Mouse (Mus musculus) heart, embryonic 12.5 days (tissue): ENCODE data around the gene Tmem19. TPM values are rescaled to one million over a fixed set of nuclear protein-coding genes. Genes with fewer than 3 reads are reported as not detected.

Experiments
- ATAC-seq: fragments of 200-750 bp; cut with Nextera tagmentation; 2 replicates; pipeline ENCODE4 v1.8.0; 2017; ENCODE audit warnings: moderate TSS enrichment, moderate library complexity; ENCODE audit not compliant: insufficient number of reproducible peaks, low FRiP score
- H3K27ac ChIP-seq: fragments of 300-500 bp; sonication (generic); 2 replicates; pipeline ENCODE4 v1.5.1; 2016; ENCODE audit warnings: mild to moderate bottlenecking, moderate library complexity; ENCODE audit not compliant: poor library complexity, severe bottlenecking
- H3K27me3 ChIP-seq: fragments of 300-500 bp; sonication (generic); replicated peaks from 2 replicates; pipeline ENCODE4 v1.6.1; 2016; ENCODE audit warnings: mild to moderate bottlenecking, moderate library complexity
- H3K36me3 ChIP-seq: fragments of 300-500 bp; sonication (generic); 2 replicates; pipeline ENCODE4 v1.6.1; 2016; ENCODE audit warnings: mild to moderate bottlenecking, moderate library complexity
- H3K4me1 ChIP-seq: fragments of 300-500 bp; sonication (generic); replicated peaks from 2 replicates; pipeline ENCODE4 v1.6.1; 2016; ENCODE audit warnings: mild to moderate bottlenecking
- H3K4me2 ChIP-seq: fragments of 300-500 bp; sonication (generic); 2 replicates; pipeline ENCODE4 v1.6.1; 2016; ENCODE audit warnings: mild to moderate bottlenecking, moderate library complexity
- H3K4me3 ChIP-seq: fragments of 300-500 bp; sonication (generic); 2 replicates; pipeline ENCODE4 v1.5.1; 2016; ENCODE audit warnings: mild to moderate bottlenecking
- H3K9ac ChIP-seq: fragments of 300-500 bp; sonication (generic); 2 replicates; pipeline ENCODE4 v1.6.1; 2016; ENCODE audit warnings: mild to moderate bottlenecking, moderate library complexity
- H3K9me3 ChIP-seq: fragments of 300-500 bp; sonication (generic); replicated peaks from 2 replicates; pipeline ENCODE4 v1.6.1; 2016; ENCODE audit warnings: mild to moderate bottlenecking, moderate library complexity
- WGBS: fragments of 180-500 bp; shearing (Covaris S2); methylation state at CpG from one replicate; pipeline ENCODE4 v1.1.7; 2016; 5-methylcytosine and 5-hydroxymethylcytosine counted together
- polyA plus RNA-seq: library from polyadenylated mRNA; unstranded; fragments of >200 nt; fragmentation: Nextera tagmentation; extraction: Ambion mirVana; gene quantifications from 2 replicates; pipeline ENCODE4 v1.2.1, GENCODE M21; 2016

Tmem19 gene
- polyA plus RNA-seq, 1 experiment from 2014 or later: 24.1 TPM

GRCm38 (mm10) chr10:115309191-115309590 lies 53.1 kb downstream of the Tmem19 start:
- Histone ChIP-seq H3K4me1 (peaks cover 65% of the 10 kb centered on the region), H3K4me2 (no peak overlapping the region), H3K27ac (no peak overlapping the region), H3K9ac (no peak overlapping the region), H3K27me3 (no peaks in the 10 kb centered on the region), H3K4me3 (no peak overlapping the region), H3K36me3 (no peaks in the 10 kb centered on the region), H3K9me3 (no peaks in the 10 kb centered on the region)
- 93% methylated on average over 4 of the region's 4 CpGs for WGBS
- ATAC-seq: no peak

- peaks cover 9% of the 10 kb centered on the region for H3K36me3 ChIP-seq
- no peak overlapping the region for H3K9ac ChIP-seq
- peaks cover 47% of the 10 kb centered on the region for H3K4me1 ChIP-seq
- H3K4me2 ChIP-seq: no peak overlapping the region
- no peak overlapping the region for H3K4me3 ChIP-seq
- no peaks in the 10 kb centered on the region for H3K27me3 ChIP-seq
- no peak for ATAC-seq
- 0 out of 2 replicates have a peak, but pooled peaks cover 3% of the 10 kb centered on the region for H3K9me3 ChIP-seq
- no peak overlapping the region for H3K27ac ChIP-seq
- WGBS: 84% methylated on average over 7 of the region's 7 CpGs
Observed at GRCm38 (mm10) chr10:115307331-115307875, 54.9 kb downstream of the Tmem19 start.

GRCm38 (mm10) chr10:115298683-115299082 lies 63.6 kb downstream of the Tmem19 start:
- Histone ChIP-seq H3K36me3 (peaks cover 54% of the 10 kb centered on the region), H3K9me3 (no peaks in the 10 kb centered on the region), H3K27ac (no peak overlapping the region), H3K27me3 (no peaks in the 10 kb centered on the region), H3K4me1 (no peaks in the 10 kb centered on the region), H3K4me2 (no peak overlapping the region), H3K4me3 (no peak overlapping the region), H3K9ac (no peak overlapping the region)
- WGBS: 89% methylated on average over 4 of the region's 4 CpGs
- ATAC-seq: no peak

GRCm38 (mm10) chr10:115297582-115297981 lies 64.7 kb downstream of the Tmem19 start:
- Histone ChIP-seq H3K9me3 (no peaks in the 10 kb centered on the region), H3K27me3 (no peaks in the 10 kb centered on the region), H3K27ac (no peak overlapping the region), H3K4me3 (no peak overlapping the region), H3K4me2 (no peak overlapping the region), H3K36me3 (peaks cover 61% of the 10 kb centered on the region), H3K9ac (no peak overlapping the region), H3K4me1 (no peaks in the 10 kb centered on the region)
- 89% methylated on average over 5 of the region's 5 CpGs for WGBS
- ATAC-seq: no peak

- WGBS: 83% methylated on average over 9 of the region's 9 CpGs
- H3K9ac ChIP-seq: no peak overlapping the region
- H3K36me3 ChIP-seq: peaks cover 68% of the 10 kb centered on the region
- no peak for ATAC-seq
- H3K9me3 ChIP-seq: no peaks in the 10 kb centered on the region
- H3K27me3 ChIP-seq: no peaks in the 10 kb centered on the region
- no peak overlapping the region for H3K4me2 ChIP-seq
- H3K4me1 ChIP-seq: no peaks in the 10 kb centered on the region
- no peak overlapping the region for H3K4me3 ChIP-seq
- no peak overlapping the region for H3K27ac ChIP-seq
Observed at GRCm38 (mm10) chr10:115296401-115296935, 65.8 kb downstream of the Tmem19 start.

- H3K9me3 ChIP-seq: no peaks in the 10 kb centered on the region
- no peak overlapping the region for H3K27ac ChIP-seq
- 89% methylated on average over 3 of the region's 3 CpGs for WGBS
- no peak overlapping the region for H3K9ac ChIP-seq
- no peak for ATAC-seq
- no peaks in the 10 kb centered on the region for H3K4me1 ChIP-seq
- no peaks in the 10 kb centered on the region for H3K27me3 ChIP-seq
- no peak overlapping the region for H3K4me2 ChIP-seq
- no peak overlapping the region for H3K4me3 ChIP-seq
- H3K36me3 ChIP-seq: peaks cover 64% of the 10 kb centered on the region
Observed at GRCm38 (mm10) chr10:115295162-115295561, 67.1 kb downstream of the Tmem19 start.

GRCm38 (mm10) chr10:115294715-115295114 lies 67.6 kb downstream of the Tmem19 start:
- WGBS: 95% methylated on average over 7 of the region's 7 CpGs
- H3K9me3 ChIP-seq: no peaks in the 10 kb centered on the region
- H3K36me3 ChIP-seq: peaks cover 62% of the 10 kb centered on the region
- no peak overlapping the region for H3K4me3 ChIP-seq
- H3K27ac ChIP-seq: no peak overlapping the region
- H3K4me1 ChIP-seq: no peaks in the 10 kb centered on the region
- no peak overlapping the region for H3K9ac ChIP-seq
- H3K27me3 ChIP-seq: no peaks in the 10 kb centered on the region
- no peak for ATAC-seq
- H3K4me2 ChIP-seq: no peak overlapping the region

- no peak overlapping the region for H3K4me2 ChIP-seq
- H3K27ac ChIP-seq: no peak overlapping the region
- H3K27me3 ChIP-seq: no peaks in the 10 kb centered on the region
- H3K4me3 ChIP-seq: no peak overlapping the region
- no peaks in the 10 kb centered on the region for H3K4me1 ChIP-seq
- H3K9ac ChIP-seq: no peak overlapping the region
- WGBS: 91% methylated on average over 7 of the region's 7 CpGs
- no peaks in the 10 kb centered on the region for H3K9me3 ChIP-seq
- peaks cover 62% of the 10 kb centered on the region for H3K36me3 ChIP-seq
- no peak for ATAC-seq
Observed at GRCm38 (mm10) chr10:115293946-115294345, 68.4 kb downstream of the Tmem19 start.

- no peak for ATAC-seq
Observed at GRCm38 (mm10) chr10:115290671-115291070, 71.6 kb downstream of the Tmem19 start.

More at GRCm38 (mm10) chr10:115290671-115291070, 71.6 kb downstream of the Tmem19 start:
- H3K9ac ChIP-seq: no peak overlapping the region
- 93% methylated on average over 9 of the region's 9 CpGs for WGBS
- 0 out of 2 replicates have a peak, but pooled peaks cover 4% of the 10 kb centered on the region for H3K9me3 ChIP-seq
- no peak overlapping the region for H3K4me3 ChIP-seq
- H3K27me3 ChIP-seq: no peaks in the 10 kb centered on the region
- no peak overlapping the region for H3K27ac ChIP-seq
- H3K4me2 ChIP-seq: no peak overlapping the region
- peaks cover 74% of the 10 kb centered on the region for H3K36me3 ChIP-seq
- H3K4me1 ChIP-seq: no peaks in the 10 kb centered on the region

Other genes with a start within 250 kb of the Tmem19 start
- not detected in 2 replicates for gene Tph2, start 177.5 kb downstream of the Tmem19 start, polyA plus RNA-seq
- 38.3 TPM in 2 replicates for gene Tbc1d15, start 111.0 kb downstream of the Tmem19 start, polyA plus RNA-seq
- 6.0 and 7.4 TPM in 2 replicates for gene Rab21, start 46.9 kb downstream of the Tmem19 start, polyA plus RNA-seq
- 16.2 and 18.2 TPM in 2 replicates for gene Thap2, start 21.9 kb upstream of the Tmem19 start, polyA plus RNA-seq
- gene Zfc3h1, start 22.5 kb upstream of the Tmem19 start, polyA plus RNA-seq: 18.8 and 19.5 TPM in 2 replicates
- gene A930009A15Rik, start 207.5 kb upstream of the Tmem19 start, polyA plus RNA-seq: not detected in 2 replicates
- 0.59 and 0.65 TPM in 2 replicates for gene Lgr5, start 225.3 kb upstream of the Tmem19 start, polyA plus RNA-seq